Mouse (Mus musculus) midbrain, embryonic 15.5 days (tissue): ENCODE results near the gene Filip1l. TPM values are rescaled to one million over a fixed set of nuclear protein-coding genes. Genes with fewer than 3 reads are reported as not detected.

Experiments
- ATAC-seq: fragments of 200-750 bp; cut with Nextera tagmentation; replicated peaks from 2 replicates; pipeline ENCODE4 v1.8.0; 2017; ENCODE audit warnings: moderate TSS enrichment
- H3K27ac ChIP-seq: fragments of 300-500 bp; sonication (generic); 2 replicates; pipeline ENCODE4 v1.5.1; 2015; ENCODE audit warnings: mild to moderate bottlenecking, inconsistent platforms
- H3K27me3 ChIP-seq: fragments of 300-500 bp; sonication (generic); replicated peaks from 2 replicates; pipeline ENCODE4 v1.6.1; 2015; ENCODE audit warnings: inconsistent platforms
- H3K36me3 ChIP-seq: fragments of 300-500 bp; sonication (generic); replicated peaks from 2 replicates; pipeline ENCODE4 v1.6.1; 2015; ENCODE audit warnings: inconsistent platforms
- H3K4me1 ChIP-seq: fragments of 300-500 bp; sonication (generic); 2 replicates; pipeline ENCODE4 v1.6.1; 2015; ENCODE audit warnings: inconsistent platforms
- H3K4me2 ChIP-seq: fragments of 300-500 bp; sonication (generic); 2 replicates; pipeline ENCODE4 v1.6.1; 2015; ENCODE audit warnings: inconsistent platforms, mild to moderate bottlenecking, moderate library complexity
- H3K4me3 ChIP-seq: fragments of 300-500 bp; sonication (generic); 2 replicates; pipeline ENCODE4 v1.5.1; 2015; ENCODE audit warnings: mild to moderate bottlenecking, inconsistent platforms
- H3K9ac ChIP-seq: fragments of 300-500 bp; sonication (generic); 2 replicates; pipeline ENCODE4 v1.6.1; 2015; ENCODE audit warnings: mild to moderate bottlenecking, inconsistent platforms
- H3K9me3 ChIP-seq: fragments of 300-500 bp; sonication (generic); 2 replicates; pipeline ENCODE4 v1.6.1; 2016; ENCODE audit warnings: inconsistent platforms
- whole genome bisulfite sequencing: fragments of 180-500 bp; shearing (Covaris S2); methylation state at CpG from one replicate; pipeline ENCODE4 v1.1.7; 2015; ENCODE audit warnings: mixed read lengths; 5-methylcytosine and 5-hydroxymethylcytosine counted together
- polyA plus RNA-seq: library from polyadenylated mRNA; unstranded; fragments of >200 nt; fragmentation: Nextera tagmentation; extraction: Ambion mirVana; gene quantifications from 2 replicates; pipeline ENCODE4 v1.2.1, GENCODE M21; 2015

Gene Filip1l
- polyA plus RNA-seq, 1 experiment from 2014 or later, result 2.5 TPM

- no peak overlapping the region for H3K9ac ChIP-seq
- 80% methylated on average over 2 of the region's 2 CpGs for WGBS
- no peak overlapping the region for H3K27ac ChIP-seq
Observed at GRCm38 (mm10) chr16:57582008-57582407, 229.1 kb downstream of the Filip1l start.

GRCm38 (mm10) chr16:57585201-57585600 lies 232.3 kb downstream of the Filip1l start:
- Histone ChIP-seq H3K27ac (no peak overlapping the region), H3K9me3 (no peaks in the 10 kb centered on the region), H3K27me3 (no peaks in the 10 kb centered on the region), H3K36me3 (no peaks in the 10 kb centered on the region), H3K4me3 (no peak overlapping the region), H3K9ac (no peak overlapping the region), H3K4me2 (no peak overlapping the region), H3K4me1 (no peaks in the 10 kb centered on the region)
- 77% methylated on average over 3 of the region's 3 CpGs for WGBS
- no peak for ATAC-seq

More at GRCm38 (mm10) chr16:57582008-57582407, 229.1 kb downstream of the Filip1l start:
- Histone ChIP-seq H3K4me3 (no peak overlapping the region), H3K4me1 (no peaks in the 10 kb centered on the region), H3K9me3 (no peaks in the 10 kb centered on the region), H3K36me3 (no peaks in the 10 kb centered on the region), H3K4me2 (no peak overlapping the region), H3K27me3 (no peaks in the 10 kb centered on the region)
- ATAC-seq, result no peak

GRCm38 (mm10) chr16:57593422-57594157 lies 240.7 kb downstream of the Filip1l start:
- WGBS, result 42% methylated on average over 7 of the region's 7 CpGs
- Histone ChIP-seq H3K4me3 (no peak overlapping the region), H3K27me3 (no peaks in the 10 kb centered on the region), H3K36me3 (no peaks in the 10 kb centered on the region), H3K27ac (no peak overlapping the region), H3K4me2 (no peak overlapping the region), H3K4me1 (no peaks in the 10 kb centered on the region), H3K9ac (no peak overlapping the region), H3K9me3 (no peaks in the 10 kb centered on the region)
- ATAC-seq, result peak; percentile 65

- H3K36me3 ChIP-seq, result no peaks in the 10 kb centered on the region
- no peak overlapping the region for H3K4me3 ChIP-seq
- no peaks in the 10 kb centered on the region for H3K9me3 ChIP-seq
- no peaks in the 10 kb centered on the region for H3K27me3 ChIP-seq
- H3K9ac ChIP-seq, result no peak overlapping the region
- no peak for ATAC-seq
- no peaks in the 10 kb centered on the region for H3K4me1 ChIP-seq
- WGBS, result 89% methylated on average over 4 of the region's 4 CpGs
- no peak overlapping the region for H3K4me2 ChIP-seq
- no peak overlapping the region for H3K27ac ChIP-seq
Observed at GRCm38 (mm10) chr16:57597295-57597957, 244.5 kb downstream of the Filip1l start.

- Histone ChIP-seq H3K4me3 (no peak overlapping the region), H3K27ac (no peak overlapping the region), H3K9ac (no peak overlapping the region), H3K27me3 (no peaks in the 10 kb centered on the region), H3K4me2 (no peak overlapping the region), H3K9me3 (no peaks in the 10 kb centered on the region), H3K4me1 (peaks cover 5% of the 10 kb centered on the region), H3K36me3 (no peaks in the 10 kb centered on the region)
- no peak for ATAC-seq
Observed at GRCm38 (mm10) chr16:57601031-57601430, 248.1 kb downstream of the Filip1l start.

GRCm38 (mm10) chr16:57606444-57607227 lies 253.7 kb downstream of the Filip1l start, which contains the start of gene Cmss1:
Gene Cmss1, minus strand, starts transcription at chr16:57606864.
- Histone ChIP-seq H3K4me3 (peak within 1 kb of the TSS; percentile 63), H3K4me1 (peaks cover 12% of the 10 kb centered on the region), H3K4me2 (peak within 1 kb of the TSS; percentile 86), H3K27ac (peak within 1 kb of the TSS; percentile 77), H3K36me3 (no peaks in the 10 kb centered on the region), H3K27me3 (no peaks in the 10 kb centered on the region), H3K9me3 (no peaks in the 10 kb centered on the region), H3K9ac (peak within 1 kb of the TSS; percentile 52)
- WGBS, result under 1% methylated on average over 62 of the region's 64 CpGs
- ATAC-seq, result peak; percentile 97

GRCm38 (mm10) chr16:57611768-57612167 lies 258.9 kb downstream of the Filip1l start:
- H3K4me1 ChIP-seq, result peaks cover 5% of the 10 kb centered on the region
- H3K9ac ChIP-seq, result no peak overlapping the region
- H3K36me3 ChIP-seq, result no peaks in the 10 kb centered on the region
- H3K4me3 ChIP-seq, result no peak overlapping the region
- no peaks in the 10 kb centered on the region for H3K27me3 ChIP-seq
- no peaks in the 10 kb centered on the region for H3K9me3 ChIP-seq
- no peak overlapping the region for H3K27ac ChIP-seq
- WGBS, result 7% methylated on average over 1 of the region's 1 CpGs
- ATAC-seq, result no peak
- H3K4me2 ChIP-seq, result no peak overlapping the region

Other genes with a start within 250 kb of the Filip1l start
- 62.6 and 65.1 TPM in 2 replicates for gene Tomm70a, start 231.4 kb upstream of the Filip1l start, polyA plus RNA-seq
- 42.5 and 49.2 TPM in 2 replicates for gene Nit2, start 185.8 kb upstream of the Filip1l start, polyA plus RNA-seq
- 32.1 and 34.8 TPM in 2 replicates for gene Tbc1d23, start 121.6 kb upstream of the Filip1l start, polyA plus RNA-seq
- 0.31 and 0.53 TPM in 2 replicates for gene Tmem30c, start 60.2 kb upstream of the Filip1l start, polyA plus RNA-seq